Mouse (Mus musculus) CH12.LX (cell line): ENCODE results near the gene A930009A15Rik. TPM values are rescaled to one million over a fixed set of nuclear protein-coding genes. Genes with fewer than 3 reads are reported as not detected.

Source experiments
- DNase-seq: peaks from one replicate; pipeline ENCODE4 v3.0.0-alpha.2; 2013; ENCODE audit errors: extremely low read depth
- H3K27ac ChIP-seq: 2 replicates; pipeline ENCODE4 v1.5.1; 2012; ENCODE audit warnings: low read depth, mild to moderate bottlenecking, control low read depth, moderate library complexity; ENCODE audit not compliant: insufficient read depth
- H3K27me3 ChIP-seq: replicated peaks from 2 replicates; pipeline ENCODE3; 2012; ENCODE audit warnings: inconsistent platforms
- H3K36me3 ChIP-seq, 2 experiments: replicated peaks in 1 of 2; 2 replicates each; pipeline versions ENCODE3 to v1.6.1; 2012; ENCODE audit warnings: inconsistent platforms in 1 of 2, low read length in 1 of 2, mild to moderate bottlenecking in 1 of 2, mixed read lengths in 1 of 2, moderate library complexity in 1 of 2; ENCODE audit not compliant: control insufficient read depth in 1 of 2, insufficient read depth in 1 of 2
- H3K4me1 ChIP-seq, 2 experiments: 2 replicates each; pipeline ENCODE4 v1.6.1; 2012; ENCODE audit warnings: inconsistent platforms in 1 of 2, moderate library complexity in 1 of 2; ENCODE audit not compliant: insufficient read depth in 2 of 2, control insufficient read depth in 1 of 2
- H3K4me2 ChIP-seq: 2 replicates; pipeline ENCODE4 v1.6.1; 2012; ENCODE audit warnings: low read depth, mild to moderate bottlenecking, control low read depth; ENCODE audit not compliant: poor library complexity, insufficient read depth, severe bottlenecking
- H3K4me3 ChIP-seq, 3 experiments: fragments of 150-350 bp in 1 of 3; sonication (generic) in 1 of 3; replicated peaks in 1 of 3; 2 replicates each; pipeline versions ENCODE3 to v1.5.1; 2011 to 2012; ENCODE audit warnings: low read depth in 2 of 3, low read length in 2 of 3, mild to moderate bottlenecking in 2 of 3, moderate library complexity in 2 of 3, control low read depth in 1 of 3, improper control_type of control experiment in 1 of 3, inconsistent platforms in 1 of 3, mixed read lengths in 1 of 3; ENCODE audit not compliant: poor library complexity in 1 of 3
- H3K79me2 ChIP-seq: replicated peaks from 2 replicates; pipeline ENCODE4 v1.6.1; 2012; ENCODE audit warnings: mild to moderate bottlenecking, moderate library complexity; ENCODE audit not compliant: control insufficient read depth, poor library complexity, insufficient read depth, severe bottlenecking; ENCODE audit errors: extremely low read depth
- H3K9ac ChIP-seq: 2 replicates; pipeline ENCODE4 v1.6.1; 2012; ENCODE audit warnings: low read depth, mild to moderate bottlenecking, control low read depth, moderate library complexity; ENCODE audit not compliant: insufficient read depth
- H3K9me3 ChIP-seq: replicated peaks from 2 replicates; pipeline ENCODE3; 2012; ENCODE audit warnings: low read length, inconsistent platforms, mixed read lengths
- BHLHE40 ChIP-seq: IDR thresholded peaks from 2 replicates; pipeline ENCODE4 v1.6.1; 2011; ENCODE audit warnings: mild to moderate bottlenecking, low read depth, low read length, improper control_type of control experiment
- CHD1 ChIP-seq: IDR thresholded peaks from 2 replicates; pipeline ENCODE4 v1.6.1; 2012; ENCODE audit warnings: low read depth, low read length, improper control_type of control experiment, inconsistent platforms
- CHD2 ChIP-seq: IDR thresholded peaks from 2 replicates; pipeline ENCODE4 v1.6.1; 2011; ENCODE audit warnings: low read length, improper control_type of control experiment
- GABPA ChIP-seq: IDR thresholded peaks from 2 replicates; pipeline ENCODE4 v1.6.1; 2012; ENCODE audit warnings: low read depth, low read length, improper control_type of control experiment, inconsistent platforms; ENCODE audit not compliant: insufficient replicate concordance
- HCFC1 ChIP-seq: IDR thresholded peaks from 2 replicates; pipeline ENCODE4 v1.6.1; 2012; ENCODE audit warnings: low read depth, mild to moderate bottlenecking, inconsistent platforms, low read length, improper control_type of control experiment
- JUND ChIP-seq: conservative IDR thresholded peaks from 2 replicates; pipeline ENCODE4 v1.6.1; 2011; ENCODE audit warnings: low read depth, low read length, improper control_type of control experiment
- MAFK ChIP-seq: IDR thresholded peaks from 2 replicates; pipeline ENCODE4 v1.6.1; 2011; ENCODE audit warnings: low read length, improper control_type of control experiment; ENCODE audit not compliant: insufficient replicate concordance
- MAX ChIP-seq: IDR thresholded peaks from 2 replicates; pipeline ENCODE4 v1.6.1; 2011; ENCODE audit warnings: low read length, improper control_type of control experiment
- MAZ ChIP-seq: IDR thresholded peaks from 2 replicates; pipeline ENCODE4 v1.6.1; 2012; ENCODE audit warnings: low read depth, mild to moderate bottlenecking, inconsistent platforms, low read length, improper control_type of control experiment, moderate library complexity
- MEF2A ChIP-seq: IDR thresholded peaks from 2 replicates; pipeline ENCODE4 v1.6.1; 2014; ENCODE audit warnings: low read depth, mild to moderate bottlenecking, inconsistent platforms, low read length, improper control_type of control experiment, borderline replicate concordance
- MXI1 ChIP-seq: IDR thresholded peaks from 2 replicates; pipeline ENCODE4 v1.6.1; 2011; ENCODE audit warnings: mild to moderate bottlenecking, low read depth, low read length, improper control_type of control experiment
- NRF1 ChIP-seq: IDR thresholded peaks from 2 replicates; pipeline ENCODE4 v1.6.1; 2014; ENCODE audit warnings: low read depth, mild to moderate bottlenecking, inconsistent platforms, low read length, improper control_type of control experiment, moderate library complexity
- POLR2AphosphoS2 ChIP-seq: IDR thresholded peaks from 2 replicates; pipeline ENCODE4 v1.6.1; 2011; ENCODE audit warnings: low read depth, low read length, improper control_type of control experiment
- RAD21 ChIP-seq: IDR thresholded peaks from 2 replicates; pipeline ENCODE4 v1.6.1; 2011; ENCODE audit warnings: low read depth, mild to moderate bottlenecking, low read length, improper control_type of control experiment, moderate library complexity
- SIN3A ChIP-seq: IDR thresholded peaks from 2 replicates; pipeline ENCODE4 v1.6.1; 2012; ENCODE audit warnings: low read length, improper control_type of control experiment, inconsistent platforms
- SMC3 ChIP-seq: IDR thresholded peaks from 2 replicates; pipeline ENCODE4 v1.6.1; 2011; ENCODE audit warnings: low read depth, low read length, improper control_type of control experiment
- TCF12 ChIP-seq: IDR thresholded peaks from 2 replicates; pipeline ENCODE4 v1.6.1; 2014; ENCODE audit warnings: low read depth, mild to moderate bottlenecking, inconsistent platforms, low read length, improper control_type of control experiment
- UBTF ChIP-seq: IDR thresholded peaks from 2 replicates; pipeline ENCODE4 v1.6.1; 2012; ENCODE audit warnings: low read depth, mild to moderate bottlenecking, inconsistent platforms, low read length, improper control_type of control experiment, moderate library complexity
- ZMIZ1 ChIP-seq: IDR thresholded peaks from 2 replicates; pipeline ENCODE4 v1.6.1; 2012; ENCODE audit warnings: low read depth, mild to moderate bottlenecking, inconsistent platforms, low read length, improper control_type of control experiment
- dilution Hi-C: fragments of 300-500 bp; cut with MboI; formaldehyde crosslinking; loops from 2 replicates; pipeline ENCODE4 v1.14.3; 2020; ENCODE audit warnings: low sequenced_read_pairs; ENCODE audit not compliant: extremely low pct_unique_long_range_greater_than_20kb, extremely low pct_ligation_motif_present
- in situ Hi-C: fragments of 300-500 bp; cut with MboI; formaldehyde crosslinking; loops from 3 replicates; pipeline ENCODE4 v1.14.3; 2019; ENCODE audit warnings: low sequenced_read_pairs, low pct_ligation_motif_present, low pct_unique_long_range_greater_than_20kb, mixed read lengths
- polyA plus RNA-seq: library from polyadenylated mRNA; unstranded; fragments of >175 nt; gene quantifications from 2 replicates; pipeline ENCODE4 v1.2.1, GENCODE M21; 2012; ENCODE audit warnings: low read depth; ENCODE audit not compliant: insufficient read length
- total RNA-seq, 2 experiments: library from RNA; depleted of rRNA; stranded (reverse); fragments of 300-350 nt in 1 of 2; fragments of >200 nt in 1 of 2; gene quantifications; 2 replicates each; pipeline ENCODE4 v1.2.3; 2012 to 2014

The A930009A15Rik gene
- total and polyA plus RNA-seq, 3 experiments: not detected

- Histone ChIP-seq H3K27me3 (no peaks in the 10 kb centered on the region), H3K4me1 (peaks cover 0 to 12% of the 10 kb centered on the region in 2 experiments; a peak in 2 of 4 replicates), H3K79me2 (no peaks in the 10 kb centered on the region)
- TF ChIP-seq MEF2A (no peak), MAX (no peak), POLR2AphosphoS2 (no peak), MAZ (no peak), CHD2 (no peak), MAFK (no peak), ZMIZ1 (no peak), CHD1 (no peak), TCF12 (no peak), GABPA (no peak), RAD21 (no peak), HCFC1 (no peak), NRF1 (no peak), MXI1 (no peak)
- TF ChIP-seq, all 38 proteins: peak for 0
- Histone ChIP-seq H3K36me3 (no peaks in the 10 kb centered on the region), H3K4me2 (peak overlapping the region; percentile 31), H3K4me3 (no peak overlapping the region), H3K9ac (no peak overlapping the region), H3K9me3 (no peaks in the 10 kb centered on the region), H3K27ac (no peak overlapping the region)
- DNase-seq: no peak
- dilution Hi-C loops: no loop called here
- in situ Hi-C loops: no loop called here
Observed at GRCm38 (mm10) chr10:115585491-115586245, 15.9 kb downstream of the A930009A15Rik start.

GRCm38 (mm10) chr10:115586246-115587231 lies 16.8 kb downstream of the A930009A15Rik start:
- dilution Hi-C loops: no loop called here
- in situ Hi-C loops: no loop called here
- Histone ChIP-seq H3K27ac (no peak overlapping the region), H3K4me1 (peaks cover 0 to 10% of the 10 kb centered on the region in 2 experiments; a peak in 2 of 4 replicates), H3K79me2 (no peaks in the 10 kb centered on the region), H3K9me3 (no peaks in the 10 kb centered on the region), H3K4me3 (peak overlapping the region in 1 of 3 experiments; percentile 28), H3K9ac (no peak overlapping the region), H3K27me3 (no peaks in the 10 kb centered on the region), H3K36me3 (no peaks in the 10 kb centered on the region), H3K4me2 (peak overlapping the region; percentile 31)
- peak; percentile 33 for DNase-seq
- TF ChIP-seq BHLHE40 (no peak), POLR2AphosphoS2 (no peak), MAFK (no peak), SIN3A (no peak), CHD1 (no peak), SMC3 (no peak), JUND (no peak), UBTF (no peak)
